Mouse (Mus musculus): ENCODE results near the gene Dnajc19. TPM values are rescaled to one million over a fixed set of nuclear protein-coding genes. Genes with fewer than 3 reads are reported as not detected.

Gene Dnajc19
- polyA plus RNA-seq (2015; fragmentation: Illumina TruSeq; extraction: RNeasy Lipid Tissue Mini Kit (QIAGEN cat#74804); ENCODE audit: insufficient read depth, low read depth, low replicate concordance) = 41.7 TPM

GRCm38 (mm10) chr3:34080900-34081662, at the start of gene Dnajc19:
Dnajc19 (minus strand) TSS chr3:34081321.

GRCm38 (mm10) chr3:34019540-34020381, 61.4 kb downstream of the Dnajc19 start, which contains the start of gene Fxr1:
Fxr1 (plus strand) TSS chr3:34019943.

Other genes with a start within 250 kb of the Dnajc19 start
- gene Ccdc39, start 237.0 kb downstream of the Dnajc19 start, polyA plus RNA-seq (2015; fragmentation: Illumina TruSeq; extraction: RNeasy Lipid Tissue Mini Kit (QIAGEN cat#74804); ENCODE audit: insufficient read depth, low read depth, low replicate concordance) = 1.6 TPM
- 15.0 TPM for gene Fxr1, start 61.4 kb downstream of the Dnajc19 start, polyA plus RNA-seq (2015; fragmentation: Illumina TruSeq; extraction: RNeasy Lipid Tissue Mini Kit (QIAGEN cat#74804); ENCODE audit: insufficient read depth, low read depth, low replicate concordance)